ENCODE assay signal across 9 mouse cellular contexts in the genomic region with DNA sequence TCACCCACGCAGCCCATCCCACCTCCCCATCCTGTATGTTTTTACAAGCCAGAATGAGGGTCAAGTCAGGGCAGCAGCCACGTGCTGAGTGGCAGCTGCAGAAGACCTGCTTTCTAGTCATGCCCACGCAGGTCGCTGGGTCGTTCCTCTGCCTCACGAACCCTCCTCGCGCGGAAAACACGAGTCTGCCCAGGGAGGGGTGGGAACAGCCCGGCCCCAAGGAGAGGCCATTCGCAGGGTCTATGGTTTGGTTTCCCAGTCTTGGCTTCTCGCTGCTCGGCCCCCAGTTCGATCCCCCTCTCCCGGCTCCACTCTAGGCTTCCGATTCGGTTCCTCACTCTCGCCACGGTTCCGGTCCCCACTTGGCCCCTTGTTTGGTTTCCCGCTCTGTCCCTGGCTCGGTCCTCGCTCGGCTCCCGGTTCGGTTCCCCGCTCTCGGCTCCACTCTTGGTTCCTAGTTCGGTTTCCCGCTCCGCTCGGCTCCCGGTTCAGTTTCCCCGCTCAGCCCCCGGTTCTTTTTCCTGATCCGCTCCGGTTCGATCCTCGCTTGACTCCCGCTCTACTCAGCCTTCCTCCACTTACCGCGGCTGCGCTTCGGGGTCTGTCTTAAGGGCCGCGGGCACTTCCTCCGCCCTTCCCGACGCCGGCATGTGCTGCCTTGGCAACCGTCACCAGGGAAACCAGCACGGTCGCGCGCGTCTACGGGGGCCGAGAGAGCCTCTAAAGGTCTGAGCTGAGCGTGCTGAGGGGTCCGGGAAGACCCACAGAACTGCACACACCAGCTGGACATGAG. TPM values are rescaled to one million over a fixed set of nuclear protein-coding genes. Genes with fewer than 3 reads are reported as not detected.
A peak's percentile ranks its signal among the peaks of the same experiment; 100 is the strongest.
DNase-seq lines count a peak whose midpoint lies in the region; ATAC-seq and TF ChIP-seq lines count a peak whose summit lies in the region.
"Had no signal": no experiment of that assay in that cellular context is flagged by ENCODE, and none has a peak within 500 bp of the region (broad histone marks: within the 10 kb centered on the region; RNA-seq: fewer than 3 reads in every experiment).

Gene Ccdc13 (minus strand): TSS at position 633 of the 793 bp plus-strand sequence.

- no peaks in the 10 kb centered on the region for H3K27me3 ChIP-seq in forebrain, embryonic 13.5 days
- no peaks in the 10 kb centered on the region; the same call in 1 of the 2 replicates for H3K27me3 ChIP-seq in neural tube, embryonic 15.5 days (replicated peaks)

- no peak within 1 kb of the TSS for H3K27ac ChIP-seq in forebrain, embryonic 13.5 days
- H3K27ac ChIP-seq in neural tube, embryonic 15.5 days (replicated peaks) = no peak within 1 kb of the TSS

- TF ChIP-seq CTCF in lung, adult 2 months (IDR thresholded peaks at IDR 0.05; ENCODE audit: insufficient read depth, low read length) = no peak

- DNase-seq in heart, adult 11 months = peak; percentile 97
- DNase-seq in heart, postnatal 25 days (ENCODE audit: low spot score) = no peak
- DNase-seq in heart, postnatal 4 days = peak; percentile 83
- peak; percentile 73 to 85 for DNase-seq in layer of hippocampus, adult 8-10 months (ENCODE audit: low spot score in 2 of 2)
- DNase-seq in lung, adult 2 months = peak; percentile 67
- peak; percentile 75 for DNase-seq in thymus, postnatal 0 days (ENCODE audit: low spot score)

- intact Hi-C loops in heart, postnatal 25 days (cut with DNase I) = no loop called here

- peak within 1 kb of the TSS; percentile 69 for H3K9ac ChIP-seq in forebrain, embryonic 13.5 days
- peak within 1 kb of the TSS; percentile 48 for H3K9ac ChIP-seq in neural tube, embryonic 15.5 days (replicated peaks)

- H3K36me3 ChIP-seq in forebrain, embryonic 13.5 days (ENCODE audit: poor library complexity, severe bottlenecking) = no peaks in the 10 kb centered on the region
- H3K36me3 ChIP-seq in neural tube, embryonic 15.5 days = no peaks in the 10 kb centered on the region

- WGBS in forebrain, embryonic 13.5 days = 4% methylated on average over 61 of the region's 61 CpGs
- WGBS in lung, adult 2 months = 8% methylated on average over 61 of the region's 61 CpGs
- WGBS in neural tube, embryonic 15.5 days = 3% methylated on average over 61 of the region's 61 CpGs

- H3K9me3 ChIP-seq in forebrain, embryonic 13.5 days (replicated peaks) = peaks cover 7% of the 10 kb centered on the region; the same call in 1 of the 2 replicates
- no peaks in the 10 kb centered on the region for H3K9me3 ChIP-seq in neural tube, embryonic 15.5 days (replicated peaks)

- peak within 1 kb of the TSS; percentile 51 for H3K4me3 ChIP-seq in forebrain, embryonic 13.5 days
- peak within 1 kb of the TSS; percentile 56 for H3K4me3 ChIP-seq in lung, adult 2 months (replicated peaks; ENCODE audit: extremely low read depth, low read depth, low read length)
- H3K4me3 ChIP-seq in neural tube, embryonic 15.5 days (replicated peaks) = peak within 1 kb of the TSS; percentile 46

- ATAC-seq in forebrain, embryonic 13.5 days = peak; percentile 95
- peak; percentile 91 for ATAC-seq in neural tube, embryonic 15.5 days (ENCODE audit: low FRiP score)

- H3K4me1 ChIP-seq in forebrain, embryonic 13.5 days = peaks cover 12% of the 10 kb centered on the region
- H3K4me1 ChIP-seq in lung, adult 2 months (ENCODE audit: control insufficient read depth, insufficient read depth, low read length) = peaks cover 3% of the 10 kb centered on the region; the same call in 1 of the 2 replicates
- H3K4me1 ChIP-seq in neural tube, embryonic 15.5 days = peaks cover 13% of the 10 kb centered on the region

- no peak for TF ChIP-seq POLR2A in lung, adult 2 months (IDR thresholded peaks at IDR 0.05; ENCODE audit: borderline replicate concordance, extremely low read depth, low read depth, low read length)

- peak within 1 kb of the TSS; percentile 71 for H3K4me2 ChIP-seq in forebrain, embryonic 13.5 days
- H3K4me2 ChIP-seq in neural tube, embryonic 15.5 days = peak within 1 kb of the TSS; percentile 78

RNA-seq across cellular contexts. Expression of gene Ccdc13, which starts in this region (rescaled TPM):
- total RNA-seq in heart, postnatal 25 days (2021) = not detected
- polyA plus RNA-seq in forebrain, embryonic 13.5 days (2015; fragmentation: Nextera tagmentation; extraction: Ambion mirVana) = 2.9 TPM in 2 replicates
- total RNA-seq in heart, postnatal 4 days (2021) = not detected
- total RNA-seq in layer of hippocampus, adult 8-10 months (2022) = 10 to 100 TPM in 1 of 4 experiments, 1 to 10 TPM in 3; 4.3 to 10.7 (median 9.4) TPM
- 4.2 and 5.1 TPM in 2 replicates for polyA plus RNA-seq in lung, adult 2 months (2012; rRNA removed)
- 2.1 and 4.0 TPM in 2 replicates for polyA plus RNA-seq in neural tube, embryonic 15.5 days (2015; fragmentation: Nextera tagmentation; extraction: Ambion mirVana)
- polyA plus RNA-seq in thymus, postnatal 0 days (2015; fragmentation: Nextera tagmentation; extraction: Ambion mirVana) = 0.24 and 0.29 TPM in 2 replicates
- total RNA-seq: MEL had no signal

Comparison
In these comparisons a context has a peak if more than half of its experiments do, and no peak if none do; other contexts are left out.
1. RNA of gene Ccdc13 (total RNA-seq): 4.3 to 10.7 TPM in layer of hippocampus, adult 8-10 months; not detected in heart, postnatal 4 days and not detected in heart, postnatal 25 days; every median in the first group is over 4 times any median in the second.
2. Peak in DNase-seq in heart, postnatal 4 days; RNA of the gene not detected or under 1 TPM.
3. Peak in DNase-seq in thymus, postnatal 0 days; RNA of the gene not detected or under 1 TPM.
4. Peak in every context shown above with its lines, with median percentiles within 50 percentile points of each other: H3K4me3 ChIP-seq.